Mouse (Mus musculus): ENCODE data around the gene Gm20509. TPM values are rescaled to one million over a fixed set of nuclear protein-coding genes. Genes with fewer than 3 reads are reported as not detected.
A peak's percentile ranks its signal among the peaks of the same experiment; 100 is the strongest.

Gm20509 gene
- polyA plus RNA-seq (2012; rRNA removed) = 0.17 TPM in 1 of 2 replicates, not detected in the other

DNA sequence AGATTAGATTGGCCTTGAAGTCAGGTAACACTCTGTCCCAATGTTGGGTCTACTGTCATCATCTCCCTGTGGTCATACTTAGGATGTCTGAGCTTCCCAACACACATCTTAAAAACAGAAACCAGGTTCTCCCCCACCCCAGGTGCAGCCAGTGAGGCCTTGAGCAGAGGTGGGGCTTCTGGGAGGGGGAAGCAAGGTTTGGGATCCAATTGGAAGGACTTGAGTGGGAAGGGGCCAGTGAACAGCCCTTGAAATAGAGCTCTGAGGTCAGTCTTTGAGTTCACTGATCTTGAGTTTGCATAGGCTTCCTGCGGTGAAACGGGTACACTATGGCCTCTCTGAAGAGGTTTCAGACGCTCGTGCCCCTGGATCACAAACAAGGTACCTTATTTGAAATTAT is at the start of gene Gm20509:
Gm20509 (plus strand) TSS at position 290 of the 400 bp plus-strand sequence.
- H3K4me1 ChIP-seq (ENCODE audit: control insufficient read depth, insufficient read depth, low read length) = no peaks in the 10 kb centered on the region; the same call in 1 of the 2 replicates
- H3K27me3 ChIP-seq (ENCODE audit: control insufficient read depth, insufficient read depth, low read length) = no peaks in the 10 kb centered on the region
- no peak within 1 kb of the TSS for H3K27ac ChIP-seq (ENCODE audit: insufficient read depth, low read length)
- no peak for DNase-seq
- peak within 1 kb of the TSS; percentile 28 for H3K4me3 ChIP-seq (replicated peaks; ENCODE audit: insufficient read depth, low read depth, low read length)
- no peak for TF ChIP-seq CTCF (IDR thresholded peaks at IDR 0.05; ENCODE audit: borderline replicate concordance, insufficient read depth, low read depth, low read length)
- TF ChIP-seq POLR2A (IDR thresholded peaks at IDR 0.05; ENCODE audit: borderline replicate concordance, insufficient read depth, low read length) = no peak
- WGBS = 97% methylated on average over 4 of the region's 4 CpGs

DNA sequence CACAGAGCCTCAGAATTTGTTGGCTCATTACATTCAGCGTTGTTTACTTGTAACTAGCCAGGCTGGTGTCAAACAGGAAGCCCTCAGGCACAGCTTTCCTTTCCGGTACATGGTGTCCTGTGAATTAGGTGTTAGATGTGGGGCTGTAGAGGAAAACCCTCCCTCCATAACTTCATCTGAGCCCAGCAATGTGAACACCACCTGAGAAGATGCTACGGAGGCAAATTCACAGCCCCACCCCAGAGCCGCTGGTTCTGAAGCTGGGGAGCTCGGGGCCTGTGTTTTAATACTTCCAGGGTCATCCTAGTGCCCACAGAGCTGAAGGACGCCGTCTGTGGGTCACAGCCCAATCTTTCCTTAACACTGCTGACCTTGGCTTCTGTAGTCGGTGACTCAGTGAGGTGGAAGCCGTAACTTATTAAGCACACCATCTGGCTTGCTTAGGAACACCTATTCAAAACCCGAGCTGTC is 46.8 kb upstream of the Gm20509 start:
- TF ChIP-seq CTCF (IDR thresholded peaks at IDR 0.05; ENCODE audit: borderline replicate concordance, insufficient read depth, low read depth, low read length) = no peak
- TF ChIP-seq POLR2A (IDR thresholded peaks at IDR 0.05; ENCODE audit: borderline replicate concordance, insufficient read depth, low read length) = no peak
- Histone ChIP-seq H3K4me3 (replicated peaks; ENCODE audit: insufficient read depth, low read depth, low read length) (no peak overlapping the region), H3K4me1 (ENCODE audit: control insufficient read depth, insufficient read depth, low read length) (peaks cover 20% of the 10 kb centered on the region), H3K27ac (ENCODE audit: insufficient read depth, low read length) (peak overlapping the region; percentile 70), H3K27me3 (ENCODE audit: control insufficient read depth, insufficient read depth, low read length) (no peaks in the 10 kb centered on the region)
- WGBS = 19% methylated on average over 10 of the region's 10 CpGs
- DNase-seq = peak; percentile 44

DNA sequence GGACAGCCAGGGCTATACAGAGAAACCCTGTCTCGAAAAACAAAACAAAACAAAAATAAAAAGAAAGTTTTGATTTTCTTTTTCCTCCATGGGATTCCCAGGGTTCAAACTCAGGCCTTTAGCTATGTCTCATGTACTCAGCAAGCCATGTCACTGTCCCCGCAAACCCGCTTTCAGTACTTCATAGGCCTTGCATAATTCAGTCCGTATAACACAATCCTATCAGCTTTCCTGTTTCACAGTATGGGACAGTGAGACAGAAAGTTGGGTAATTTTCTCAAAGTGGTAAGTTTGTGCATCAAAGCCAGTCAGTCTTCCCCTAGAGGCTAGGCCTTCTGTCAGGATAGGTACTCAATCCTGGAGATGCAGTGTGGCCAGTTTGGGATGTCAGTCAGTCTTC is 43.0 kb upstream of the Gm20509 start:
- WGBS = 89% methylated on average over 4 of the region's 4 CpGs
- TF ChIP-seq POLR2A (IDR thresholded peaks at IDR 0.05; ENCODE audit: borderline replicate concordance, insufficient read depth, low read length) (no peak), CTCF (IDR thresholded peaks at IDR 0.05; ENCODE audit: borderline replicate concordance, insufficient read depth, low read depth, low read length) (no peak)
- no peak for DNase-seq
- H3K4me3 ChIP-seq (replicated peaks; ENCODE audit: insufficient read depth, low read depth, low read length) = no peak overlapping the region
- no peak overlapping the region for H3K27ac ChIP-seq (ENCODE audit: insufficient read depth, low read length)
- H3K4me1 ChIP-seq (ENCODE audit: control insufficient read depth, insufficient read depth, low read length) = peaks cover 24% of the 10 kb centered on the region
- H3K27me3 ChIP-seq (ENCODE audit: control insufficient read depth, insufficient read depth, low read length) = no peaks in the 10 kb centered on the region

DNA sequence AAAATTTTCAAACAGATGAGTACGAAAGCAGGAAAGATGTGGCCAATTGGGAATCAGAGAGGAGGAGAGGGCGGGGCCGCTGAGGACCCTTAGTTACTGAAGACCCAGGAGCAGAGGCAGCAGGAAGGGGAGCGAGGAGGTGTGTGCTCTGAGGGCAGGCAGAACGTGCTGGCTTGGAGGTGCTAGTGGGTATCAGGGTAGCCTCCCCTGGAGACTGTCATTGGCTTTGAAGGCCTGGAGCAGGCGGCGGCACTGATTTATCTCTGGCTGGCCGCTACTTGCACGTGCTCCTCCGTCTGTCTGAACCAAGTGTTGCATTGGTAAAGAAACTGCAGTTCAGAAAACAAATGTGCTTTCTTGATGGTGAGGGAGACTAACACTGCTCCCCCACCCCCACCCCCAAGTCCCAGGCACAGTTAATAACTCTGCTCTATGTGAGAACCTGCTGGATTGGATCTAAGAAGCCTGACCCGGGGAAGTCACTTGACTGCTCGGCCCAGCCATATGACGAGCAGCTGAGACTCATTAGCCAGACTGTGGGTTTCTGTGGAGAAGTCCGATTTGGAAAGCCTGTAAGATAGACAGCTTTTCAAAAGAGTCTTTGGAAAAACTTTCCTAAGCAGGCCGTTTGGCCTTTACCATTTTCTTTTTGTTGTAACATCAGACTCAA is 38.5 kb upstream of the Gm20509 start:
- TF ChIP-seq CTCF (IDR thresholded peaks at IDR 0.05; ENCODE audit: borderline replicate concordance, insufficient read depth, low read depth, low read length) (no peak), POLR2A (IDR thresholded peaks at IDR 0.05; ENCODE audit: borderline replicate concordance, insufficient read depth, low read length) (no peak)
- H3K27ac ChIP-seq (ENCODE audit: insufficient read depth, low read length) = no peak overlapping the region
- 43% methylated on average over 15 of the region's 15 CpGs for WGBS
- H3K4me3 ChIP-seq (replicated peaks; ENCODE audit: insufficient read depth, low read depth, low read length) = no peak overlapping the region
- H3K27me3 ChIP-seq (ENCODE audit: control insufficient read depth, insufficient read depth, low read length) = no peaks in the 10 kb centered on the region
- no peak for DNase-seq
- peaks cover 10% of the 10 kb centered on the region; the same call in 1 of the 2 replicates for H3K4me1 ChIP-seq (ENCODE audit: control insufficient read depth, insufficient read depth, low read length)

DNA sequence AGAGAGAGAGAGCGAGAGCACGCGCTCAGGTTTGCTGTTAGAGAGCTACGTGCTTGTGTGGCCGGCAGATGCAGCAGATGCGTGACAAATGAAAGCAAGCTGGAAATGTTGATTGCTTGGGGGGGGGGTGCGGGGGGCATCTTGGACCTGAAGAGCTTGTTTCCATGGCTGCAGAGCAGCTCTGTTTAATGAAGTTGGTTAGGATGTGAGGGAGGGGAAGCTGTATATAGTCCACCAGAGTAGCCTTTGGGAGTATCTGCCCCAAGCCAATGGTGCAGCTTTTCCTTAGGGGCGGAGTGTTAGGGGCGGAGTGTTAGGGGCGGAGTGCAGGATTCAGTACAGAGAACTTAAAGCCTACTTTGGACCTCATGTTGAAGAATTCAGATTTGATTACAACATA is 35.2 kb upstream of the Gm20509 start:
- WGBS = 54% methylated on average over 10 of the region's 10 CpGs
- H3K4me3 ChIP-seq (replicated peaks; ENCODE audit: insufficient read depth, low read depth, low read length) = no peak overlapping the region
- peaks cover 10% of the 10 kb centered on the region; the same call in 1 of the 2 replicates for H3K4me1 ChIP-seq (ENCODE audit: control insufficient read depth, insufficient read depth, low read length)
- TF ChIP-seq CTCF (IDR thresholded peaks at IDR 0.05; ENCODE audit: borderline replicate concordance, insufficient read depth, low read depth, low read length) (no peak), POLR2A (IDR thresholded peaks at IDR 0.05; ENCODE audit: borderline replicate concordance, insufficient read depth, low read length) (no peak)
- H3K27ac ChIP-seq (ENCODE audit: insufficient read depth, low read length) = no peak overlapping the region
- H3K27me3 ChIP-seq (ENCODE audit: control insufficient read depth, insufficient read depth, low read length) = no peaks in the 10 kb centered on the region
- no peak for DNase-seq

DNA sequence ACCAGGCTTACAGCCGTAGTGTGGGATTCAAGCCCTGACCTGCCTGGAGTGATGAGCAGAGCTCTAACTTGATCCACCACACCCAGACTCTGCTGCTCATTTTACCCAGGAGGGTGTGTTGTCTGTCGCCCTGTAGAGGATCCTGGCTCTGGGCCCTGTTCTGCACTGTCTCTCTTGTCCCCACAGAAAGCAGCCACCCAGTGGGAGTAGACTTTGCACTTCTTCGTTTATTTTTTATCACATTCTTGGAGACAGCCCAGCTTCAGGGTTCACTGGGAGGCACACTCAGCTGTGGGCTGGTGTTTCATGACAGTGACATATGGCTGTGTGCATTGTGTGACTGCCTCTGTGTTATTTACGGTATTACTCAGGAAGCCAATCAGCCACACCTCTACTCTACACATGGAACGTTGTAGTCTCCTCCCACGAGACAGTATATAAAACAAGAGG is 34.0 kb upstream of the Gm20509 start:
- TF ChIP-seq POLR2A (IDR thresholded peaks at IDR 0.05; ENCODE audit: borderline replicate concordance, insufficient read depth, low read length) (no peak), CTCF (IDR thresholded peaks at IDR 0.05; ENCODE audit: borderline replicate concordance, insufficient read depth, low read depth, low read length) (no peak)
- WGBS = 35% methylated on average over 6 of the region's 6 CpGs
- H3K4me1 ChIP-seq (ENCODE audit: control insufficient read depth, insufficient read depth, low read length) = peaks cover 10% of the 10 kb centered on the region; the same call in 1 of the 2 replicates
- DNase-seq = no peak
- H3K27ac ChIP-seq (ENCODE audit: insufficient read depth, low read length) = no peak overlapping the region
- H3K4me3 ChIP-seq (replicated peaks; ENCODE audit: insufficient read depth, low read depth, low read length) = no peak overlapping the region
- H3K27me3 ChIP-seq (ENCODE audit: control insufficient read depth, insufficient read depth, low read length) = no peaks in the 10 kb centered on the region

DNA sequence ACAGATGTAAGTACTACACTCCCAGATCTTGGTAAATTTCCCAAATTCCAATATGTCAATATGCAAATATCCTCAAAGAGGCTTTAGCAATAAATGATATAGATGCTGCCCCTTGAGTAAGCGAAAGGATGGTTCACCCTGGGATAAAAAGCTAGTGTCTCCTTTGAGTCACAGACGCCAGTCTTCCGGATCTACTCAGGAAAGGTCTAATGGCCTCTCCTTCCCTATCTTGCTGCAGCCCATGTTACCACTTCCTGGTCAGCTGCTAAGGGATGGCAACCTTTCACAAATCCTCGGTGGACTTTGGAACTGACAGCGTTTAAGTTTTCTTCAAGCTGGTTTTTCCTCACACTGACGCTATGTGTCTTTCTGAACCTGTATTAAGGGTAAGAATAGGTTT is 33.6 kb upstream of the Gm20509 start:
- DNase-seq = no peak

More for the DNA sequence above, 33.6 kb upstream of the Gm20509 start:
- Histone ChIP-seq H3K27ac (ENCODE audit: insufficient read depth, low read length) (no peak overlapping the region), H3K4me1 (ENCODE audit: control insufficient read depth, insufficient read depth, low read length) (peaks cover 8% of the 10 kb centered on the region; the same call in 1 of the 2 replicates), H3K27me3 (ENCODE audit: control insufficient read depth, insufficient read depth, low read length) (no peaks in the 10 kb centered on the region), H3K4me3 (replicated peaks; ENCODE audit: insufficient read depth, low read depth, low read length) (no peak overlapping the region)
- no peak for TF ChIP-seq POLR2A (IDR thresholded peaks at IDR 0.05; ENCODE audit: borderline replicate concordance, insufficient read depth, low read length)
- TF ChIP-seq CTCF (IDR thresholded peaks at IDR 0.05; ENCODE audit: borderline replicate concordance, insufficient read depth, low read depth, low read length) = no peak
- WGBS = 83% methylated on average over 6 of the region's 6 CpGs

All from cerebellum, adult 2 months (tissue).